Mouse (Mus musculus): Measurements from ENCODE around the gene Zmynd12.
A peak's percentile ranks its signal among the peaks of the same experiment; 100 is the strongest.

Gene Zmynd12

DNA sequence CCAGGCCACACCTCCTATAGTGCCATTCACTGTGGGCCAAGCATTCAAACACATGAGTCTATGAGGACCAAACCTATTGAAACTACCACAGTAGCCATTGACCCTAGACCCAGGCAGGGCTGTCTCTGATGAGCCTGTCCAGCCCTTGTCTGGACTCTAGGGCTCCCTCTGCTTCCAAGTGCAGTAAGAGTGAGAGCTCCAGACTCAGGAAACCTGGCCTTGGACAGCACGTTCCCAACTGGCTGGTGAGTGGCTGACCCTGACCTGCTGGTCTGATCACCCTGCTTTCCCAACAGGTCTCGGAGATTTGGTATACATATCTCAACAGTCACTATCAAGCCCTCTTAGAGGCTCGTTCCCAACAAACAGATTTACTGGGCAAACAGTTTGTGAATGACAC, 25.2 kb downstream of the Zmynd12 start:
- no peak for DNase-seq (ENCODE audit: low spot score)

GRCm38 (mm10) chr4:119450436-119450835, 27.8 kb downstream of the Zmynd12 start:
- no peak for DNase-seq (ENCODE audit: low spot score)

- DNase-seq (ENCODE audit: low spot score), result no peak
Measured at GRCm38 (mm10) chr4:119453128-119453527, 30.5 kb downstream of the Zmynd12 start.

- DNase-seq (ENCODE audit: low spot score), result no peak
Measured at GRCm38 (mm10) chr4:119453533-119453932, 30.9 kb downstream of the Zmynd12 start.

DNA sequence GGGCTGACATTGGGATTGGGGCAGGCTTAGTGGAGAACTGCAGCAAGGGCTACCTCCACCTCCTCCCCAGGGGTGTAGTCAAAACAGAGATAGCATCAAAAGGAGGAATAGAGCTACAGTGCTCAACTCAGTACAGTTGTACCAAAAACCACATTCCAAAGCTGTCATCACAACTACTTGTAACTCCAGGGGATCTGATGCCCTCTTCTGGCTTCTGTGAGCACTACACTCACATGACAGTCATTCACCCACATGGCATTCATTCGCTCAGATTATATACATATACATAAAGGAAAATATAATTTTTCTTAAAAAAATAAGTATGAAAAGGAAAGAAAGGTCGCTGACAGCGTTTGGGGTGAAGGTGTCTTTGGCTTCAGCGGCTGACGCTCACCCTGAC, 37.7 kb downstream of the Zmynd12 start:
- no peak for DNase-seq (ENCODE audit: low spot score)

DNA sequence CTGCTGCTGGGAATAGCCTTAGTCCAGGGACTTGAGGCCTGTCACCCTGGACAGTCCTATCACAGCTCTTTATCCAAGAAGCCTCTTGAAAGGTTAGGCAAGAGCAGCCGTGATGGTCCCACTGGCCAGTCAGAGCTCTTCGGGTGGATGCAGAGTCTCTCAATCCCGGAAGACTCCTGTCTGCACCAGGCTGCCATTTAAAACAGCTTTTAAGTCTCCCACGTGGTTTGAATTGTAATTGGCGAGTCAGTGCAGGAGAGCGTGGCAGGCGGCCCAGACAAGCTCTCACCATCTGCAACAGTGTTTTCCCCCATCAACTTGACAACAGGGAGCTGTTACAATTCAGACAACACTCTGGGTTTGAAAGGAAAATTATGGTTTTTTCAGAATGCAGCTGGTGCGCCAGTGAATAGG, 38.1 kb downstream of the Zmynd12 start:
- peak; percentile 78 for DNase-seq (ENCODE audit: low spot score)

DNA sequence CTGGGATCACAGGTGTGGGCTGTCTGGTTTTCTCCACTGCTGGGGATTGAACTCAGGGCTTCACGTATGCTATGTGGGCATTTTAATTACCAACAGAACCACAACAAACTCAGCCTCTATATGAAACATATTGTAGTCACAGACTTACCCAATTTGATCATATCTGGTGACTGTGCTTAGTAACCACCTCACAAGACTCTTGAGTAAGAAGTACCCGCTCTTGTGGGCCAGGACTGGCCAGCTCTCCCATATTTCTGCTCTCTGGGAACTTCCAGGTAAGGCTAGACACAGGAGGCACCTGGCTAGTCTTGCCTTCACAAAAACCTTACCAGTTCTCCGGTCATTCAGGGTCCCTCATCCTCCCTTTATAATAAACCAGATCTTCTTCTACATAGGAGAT, 39.8 kb downstream of the Zmynd12 start:
- DNase-seq (ENCODE audit: low spot score), result no peak

- DNase-seq (ENCODE audit: low spot score), result peak; percentile 21
Measured at GRCm38 (mm10) chr4:119462858-119463755, 40.5 kb downstream of the Zmynd12 start.

GRCm38 (mm10) chr4:119463756-119464419, 41.3 kb downstream of the Zmynd12 start:
- DNase-seq (ENCODE audit: low spot score), result no peak

- no peak for DNase-seq (ENCODE audit: low spot score)
Measured at GRCm38 (mm10) chr4:119465841-119466240, 43.2 kb downstream of the Zmynd12 start.

- DNase-seq (ENCODE audit: low spot score), result no peak
Measured at GRCm38 (mm10) chr4:119467720-119468380, 45.2 kb downstream of the Zmynd12 start.

GRCm38 (mm10) chr4:119472545-119472944, 49.9 kb downstream of the Zmynd12 start:
- no peak for DNase-seq (ENCODE audit: low spot score)

DNA sequence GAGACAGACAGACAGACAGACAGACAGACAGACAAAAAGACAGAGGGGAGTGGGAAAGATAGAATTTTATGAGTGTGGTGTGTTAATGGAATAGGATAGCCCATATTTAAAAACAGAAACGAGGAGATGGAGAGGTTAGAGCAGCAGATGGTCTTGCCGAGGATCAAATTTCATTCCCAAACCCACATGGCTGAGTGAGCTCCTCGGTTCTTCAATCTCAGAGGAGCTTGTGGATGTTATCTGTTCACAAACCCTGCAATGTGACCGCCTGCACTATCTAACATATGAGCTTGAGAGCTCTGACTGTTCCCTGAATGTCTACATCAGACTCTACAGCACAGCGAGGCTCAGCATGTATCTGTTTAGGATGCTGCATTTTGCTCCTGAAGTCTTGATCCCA, 50.5 kb downstream of the Zmynd12 start:
- DNase-seq (ENCODE audit: low spot score), result no peak

GRCm38 (mm10) chr4:119483051-119483450, 60.4 kb downstream of the Zmynd12 start:
- DNase-seq (ENCODE audit: low spot score), result no peak

GRCm38 (mm10) chr4:119484882-119485281, 62.3 kb downstream of the Zmynd12 start:
- DNase-seq (ENCODE audit: low spot score), result no peak

GRCm38 (mm10) chr4:119489666-119490065, 67.1 kb downstream of the Zmynd12 start:
- no peak for DNase-seq (ENCODE audit: low spot score)

DNA sequence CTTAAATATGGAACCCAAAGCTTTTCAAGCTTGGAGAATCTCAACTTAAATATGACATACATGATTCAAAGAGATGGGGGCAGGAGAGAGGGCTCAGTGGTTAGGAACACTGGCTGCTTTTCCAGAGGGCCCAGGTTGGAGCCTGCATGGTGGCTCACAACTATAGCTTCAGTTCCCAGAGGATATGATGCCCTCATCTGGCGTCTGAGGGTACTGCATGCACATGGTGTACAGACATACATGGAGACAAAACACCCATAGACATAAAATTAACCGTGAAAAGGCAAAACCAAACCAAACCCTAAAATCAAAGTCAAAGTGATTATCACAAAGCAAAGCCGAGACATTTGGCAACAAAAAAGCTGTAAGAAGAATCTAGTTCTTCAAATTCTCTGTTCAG, 68.2 kb downstream of the Zmynd12 start:
- DNase-seq (ENCODE audit: low spot score), result no peak

DNA sequence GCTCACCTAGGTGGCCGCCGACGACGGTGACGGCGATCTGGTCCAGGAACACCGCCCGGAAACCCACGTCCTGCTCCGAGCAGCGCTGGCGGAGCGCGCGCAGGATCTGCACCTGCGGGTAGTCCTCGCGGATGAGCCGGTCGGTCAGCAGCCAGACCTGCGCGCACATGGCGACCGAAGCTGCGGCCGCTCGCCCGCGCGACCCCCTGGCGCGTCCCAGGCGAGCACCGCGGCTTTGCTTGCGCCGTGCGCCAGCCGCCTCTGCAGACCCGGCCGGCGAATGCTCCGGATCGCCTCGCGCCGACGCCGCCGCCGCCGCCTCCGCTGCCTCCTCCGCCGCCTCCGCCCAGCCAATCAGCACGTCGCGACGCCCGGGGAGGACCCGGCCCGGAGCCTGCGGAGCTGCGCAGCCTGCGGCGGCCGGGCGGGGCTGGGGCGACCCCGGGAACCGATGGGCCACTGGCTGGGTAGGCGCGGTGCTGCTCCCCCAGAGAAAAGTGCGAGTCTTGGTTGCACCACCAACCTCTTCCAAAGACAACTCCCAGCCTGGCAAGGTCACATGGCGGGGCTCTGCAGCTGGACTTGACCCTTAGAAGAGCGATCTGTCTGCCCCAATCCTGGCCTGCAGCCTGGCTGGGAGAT, 69.8 kb downstream of the Zmynd12 start, which contains the start of gene Rimkla:
Gene Rimkla (minus strand): TSS at position 338 of the 642 bp plus-strand sequence.
- peak; percentile 38 for DNase-seq (ENCODE audit: low spot score)

- no peak for DNase-seq (ENCODE audit: low spot score)
Measured at GRCm38 (mm10) chr4:119492933-119493327, 70.3 kb downstream of the Zmynd12 start.

DNA sequence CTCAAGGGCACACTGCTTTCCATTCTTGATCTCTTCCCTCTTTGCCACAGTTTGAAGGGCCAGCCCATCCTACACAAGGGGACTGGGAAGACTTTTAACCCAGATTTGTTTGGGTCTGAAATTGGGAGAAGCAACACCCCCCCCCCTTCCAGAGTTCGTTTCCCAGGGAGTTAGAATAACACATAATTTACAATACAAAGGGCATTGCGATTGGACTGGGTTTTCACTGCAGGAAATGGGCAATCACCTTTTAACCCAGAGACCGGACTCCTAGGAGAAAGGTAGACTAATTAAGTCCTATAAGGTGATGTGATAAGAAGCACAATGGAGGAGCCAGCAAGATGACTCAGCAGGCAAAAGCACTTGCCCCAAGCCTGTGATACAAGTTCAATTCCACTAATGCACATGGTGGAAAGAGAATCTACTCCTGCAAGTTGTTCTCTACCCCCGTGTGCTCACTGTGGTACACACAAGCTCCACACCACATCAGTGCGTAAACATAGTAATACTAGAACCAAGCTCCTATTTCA, 75.8 kb downstream of the Zmynd12 start:
- DNase-seq (ENCODE audit: low spot score), result no peak

- no peak for DNase-seq (ENCODE audit: low spot score)
Measured at GRCm38 (mm10) chr4:119511591-119511990, 89.0 kb downstream of the Zmynd12 start.

GRCm38 (mm10) chr4:119512731-119513141, 90.1 kb downstream of the Zmynd12 start:
- DNase-seq (ENCODE audit: low spot score), result no peak
